Mouse (Mus musculus) ovary, postnatal 14 days (tissue): ENCODE measurements around the gene Crb2.

Source experiments
- DNase-seq: peaks from one replicate; pipeline ENCODE4 v3.0.0; 2022; ENCODE audit warnings: low spot score

Gene Crb2

DNA sequence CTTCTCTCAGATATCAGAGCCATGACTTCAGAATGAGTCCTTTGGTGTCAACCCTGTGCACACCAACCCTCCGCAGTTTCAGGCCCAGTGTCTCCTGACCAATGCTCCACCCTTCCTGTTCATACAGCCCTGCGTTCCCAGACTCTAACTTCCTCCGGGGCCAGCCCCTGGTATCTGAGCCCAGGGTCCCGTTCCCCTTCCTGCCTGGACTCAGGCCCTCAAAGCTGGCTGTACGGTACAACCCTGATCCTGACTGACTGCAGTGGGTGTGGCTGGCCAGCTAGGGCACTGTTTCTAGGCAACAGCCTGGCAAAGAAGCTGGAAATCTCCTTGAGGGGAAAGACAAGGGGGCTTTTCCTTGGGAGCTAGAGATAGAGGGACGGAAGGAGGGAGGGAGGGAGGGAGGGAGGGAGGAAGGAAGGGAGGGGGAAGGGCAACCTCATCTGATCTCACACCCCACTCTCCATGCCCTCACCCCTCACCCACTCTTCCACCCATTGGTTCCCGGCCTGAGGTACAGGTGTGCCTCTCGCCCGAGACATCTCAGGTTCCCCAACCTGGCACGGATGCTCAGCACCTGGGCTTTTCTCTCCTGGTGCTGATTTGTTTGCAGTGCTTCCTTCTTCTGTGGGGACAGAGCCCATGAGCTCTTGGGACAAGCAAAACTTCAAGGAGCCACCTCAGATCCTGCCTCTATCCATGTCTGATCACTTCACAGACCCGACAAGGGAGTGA lies 9.9 kb upstream of the Crb2 start:
- DNase-seq, result no peak

DNA sequence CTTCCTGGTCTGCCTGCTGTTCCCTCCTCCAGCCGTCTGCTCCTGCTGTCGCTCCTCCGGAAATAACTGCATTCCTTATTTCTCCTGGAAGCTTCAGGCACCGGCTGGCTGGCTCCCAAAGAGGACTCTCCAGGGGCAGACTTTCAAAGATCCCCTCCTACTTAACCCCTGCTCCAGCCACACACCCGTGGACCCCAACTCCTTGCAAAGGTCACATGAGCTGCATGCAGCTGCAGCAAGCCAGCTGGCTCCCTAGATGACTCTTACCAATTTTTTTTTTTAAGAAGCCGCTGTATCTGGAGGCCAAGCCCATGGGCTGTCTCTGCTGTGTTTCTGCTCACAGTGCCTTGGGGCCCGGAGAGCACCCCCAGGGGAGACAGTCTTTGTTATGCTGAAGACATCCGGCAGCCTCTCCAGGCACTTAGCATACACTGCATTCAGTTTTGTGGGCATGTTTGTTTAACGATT lies 8.9 kb upstream of the Crb2 start:
- DNase-seq, result peak; percentile 49

DNA sequence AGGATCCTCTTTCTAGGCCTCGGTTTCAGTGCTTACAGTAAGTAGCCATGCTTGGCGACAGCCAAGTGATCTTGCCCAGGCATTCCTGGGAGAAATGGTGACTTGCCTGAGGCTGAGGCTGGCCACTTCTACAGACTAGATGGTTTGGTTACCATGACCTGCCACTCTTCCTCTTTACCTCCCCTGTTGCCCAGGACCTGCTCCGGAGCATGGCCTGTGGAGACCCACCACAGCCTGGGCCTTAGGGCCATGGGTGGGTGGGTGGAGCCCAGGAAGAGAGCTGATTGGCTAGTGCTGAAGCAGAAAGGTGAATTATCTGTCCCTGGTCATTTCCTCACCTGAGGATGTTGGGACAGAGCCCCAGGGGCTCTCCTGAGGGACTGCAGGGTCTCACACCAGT lies 8.3 kb upstream of the Crb2 start:
- DNase-seq, result no peak

DNA sequence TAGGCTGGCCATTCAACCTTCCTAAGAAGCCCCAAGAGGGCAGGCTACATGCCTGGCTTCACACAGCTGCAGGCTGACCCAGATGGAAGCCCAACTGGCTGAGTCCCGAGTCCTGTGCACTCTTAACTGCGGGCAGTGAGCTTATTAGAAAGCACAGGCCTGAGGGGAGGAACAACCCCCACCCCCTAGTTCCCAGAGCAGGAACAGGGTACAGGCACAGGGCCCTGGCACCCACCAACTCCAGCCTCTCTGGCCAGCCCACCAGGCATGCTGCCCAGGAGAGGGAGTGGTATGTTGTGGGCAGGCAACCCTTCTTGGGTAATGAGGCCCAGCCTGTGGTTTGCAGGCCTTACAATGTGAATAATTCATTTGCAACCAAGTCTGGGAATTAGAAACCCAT lies 7.1 kb upstream of the Crb2 start:
- peak; percentile 44 for DNase-seq

DNA sequence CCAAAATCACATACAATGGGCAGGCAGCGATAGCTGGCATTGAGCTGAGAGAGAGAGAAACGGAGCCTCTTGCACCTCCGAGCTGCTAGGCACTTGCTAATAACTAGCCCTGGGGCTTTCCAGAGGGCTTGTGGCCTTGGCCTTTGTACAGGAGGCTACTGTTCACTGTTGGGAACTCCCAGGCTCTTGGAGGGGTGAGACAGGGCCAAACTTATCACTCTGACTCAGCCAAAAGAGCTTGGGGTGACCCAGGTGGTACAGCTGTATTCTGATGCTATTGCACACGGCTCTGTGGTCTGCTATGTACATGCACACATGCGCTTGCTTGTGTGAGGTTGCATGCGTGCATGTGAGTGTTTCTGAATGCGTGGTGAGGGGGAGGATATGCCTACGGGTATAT lies 6.3 kb upstream of the Crb2 start:
- DNase-seq, result no peak

DNA sequence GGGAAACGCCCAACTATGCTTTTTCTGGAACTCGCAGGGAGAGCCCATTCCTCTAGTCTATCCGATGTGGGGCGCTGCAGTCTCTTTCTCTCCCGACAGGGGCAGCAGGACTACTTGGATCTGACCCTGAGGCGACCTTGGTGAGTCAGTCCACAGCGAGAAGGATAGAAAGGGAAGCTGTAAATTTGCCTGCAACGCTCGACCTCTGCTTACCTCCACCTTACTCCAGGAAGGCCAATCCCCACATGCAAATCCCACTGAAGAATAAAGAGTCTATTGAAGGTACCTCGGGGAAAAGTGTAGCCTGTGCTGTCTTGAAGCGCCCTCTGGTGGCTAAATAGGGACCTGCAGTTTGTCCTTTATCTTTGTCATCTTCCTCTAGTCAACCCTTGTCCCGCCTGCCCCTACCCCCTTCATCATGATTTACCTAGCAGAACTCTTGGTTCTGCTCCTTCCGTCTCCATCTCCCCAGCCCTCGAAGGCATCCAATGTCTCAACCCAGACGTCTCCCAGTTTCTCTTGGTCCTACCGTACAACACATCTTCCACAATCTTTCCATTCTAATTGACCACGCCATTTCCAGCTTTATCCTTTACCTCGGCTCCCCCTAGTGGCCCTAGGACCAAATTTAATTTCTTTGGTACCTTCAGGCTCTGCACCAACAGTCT lies 4.3 kb upstream of the Crb2 start:
- peak; percentile 85 for DNase-seq

DNA sequence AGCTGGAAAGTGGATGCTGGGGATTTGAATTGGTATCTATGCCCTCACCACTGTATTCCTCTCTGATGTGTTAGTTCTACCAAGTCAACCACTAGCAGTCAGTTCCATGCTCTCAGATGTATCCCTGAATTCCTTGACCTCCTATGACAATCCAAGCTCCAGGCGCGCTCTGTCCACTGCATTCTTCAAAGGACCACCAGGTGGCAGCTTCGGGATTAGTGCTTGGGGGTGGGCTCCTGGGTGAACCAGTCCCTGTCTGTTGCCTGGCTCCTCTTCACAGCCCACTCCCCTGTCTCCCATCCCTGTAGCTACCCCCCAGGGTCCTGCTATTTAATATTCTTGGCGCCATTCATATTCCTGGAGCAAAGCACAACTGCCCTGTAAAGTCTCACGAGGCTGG lies 1.5 kb upstream of the Crb2 start:
- DNase-seq, result peak; percentile 58

DNA sequence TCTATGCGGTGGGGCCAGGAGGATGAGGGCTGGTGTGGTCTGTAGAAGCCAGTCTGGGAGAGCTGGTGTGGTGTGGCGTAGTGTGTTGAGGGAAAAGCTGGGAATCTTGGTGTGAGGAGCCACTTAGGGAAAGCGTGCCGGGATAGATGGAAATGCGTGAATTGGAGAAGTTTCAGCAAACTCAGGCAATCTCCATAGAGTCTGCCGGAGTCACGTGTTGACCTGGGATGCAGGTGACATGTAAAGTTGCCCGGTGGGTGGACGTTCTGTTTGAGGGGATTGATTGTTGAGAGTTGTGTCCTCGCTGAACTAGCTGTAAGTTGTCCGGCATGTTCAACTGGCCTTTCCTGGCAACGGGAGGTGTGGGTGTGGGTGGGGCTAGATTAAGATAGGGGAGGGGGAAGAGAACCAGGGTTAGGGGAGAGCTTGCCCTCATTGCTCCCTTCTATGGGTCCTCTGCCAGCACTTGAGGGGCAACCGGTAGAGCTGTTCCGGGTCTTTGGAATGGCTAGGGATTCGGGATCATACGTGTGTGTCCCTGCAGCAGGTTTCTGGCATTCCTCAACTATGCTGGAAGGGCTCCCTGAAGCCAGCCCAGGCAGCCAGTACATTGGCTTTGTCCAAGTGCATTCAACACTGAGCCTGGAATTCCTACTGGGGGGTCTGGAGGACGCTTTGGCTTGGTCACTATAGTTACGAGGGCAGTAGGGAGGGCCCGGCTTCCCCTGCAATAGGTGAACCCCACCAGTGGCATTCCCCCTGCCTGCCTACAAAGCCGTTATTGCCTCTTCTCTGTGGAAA lies 762 bp downstream of the Crb2 start:
- DNase-seq, result no peak

DNA sequence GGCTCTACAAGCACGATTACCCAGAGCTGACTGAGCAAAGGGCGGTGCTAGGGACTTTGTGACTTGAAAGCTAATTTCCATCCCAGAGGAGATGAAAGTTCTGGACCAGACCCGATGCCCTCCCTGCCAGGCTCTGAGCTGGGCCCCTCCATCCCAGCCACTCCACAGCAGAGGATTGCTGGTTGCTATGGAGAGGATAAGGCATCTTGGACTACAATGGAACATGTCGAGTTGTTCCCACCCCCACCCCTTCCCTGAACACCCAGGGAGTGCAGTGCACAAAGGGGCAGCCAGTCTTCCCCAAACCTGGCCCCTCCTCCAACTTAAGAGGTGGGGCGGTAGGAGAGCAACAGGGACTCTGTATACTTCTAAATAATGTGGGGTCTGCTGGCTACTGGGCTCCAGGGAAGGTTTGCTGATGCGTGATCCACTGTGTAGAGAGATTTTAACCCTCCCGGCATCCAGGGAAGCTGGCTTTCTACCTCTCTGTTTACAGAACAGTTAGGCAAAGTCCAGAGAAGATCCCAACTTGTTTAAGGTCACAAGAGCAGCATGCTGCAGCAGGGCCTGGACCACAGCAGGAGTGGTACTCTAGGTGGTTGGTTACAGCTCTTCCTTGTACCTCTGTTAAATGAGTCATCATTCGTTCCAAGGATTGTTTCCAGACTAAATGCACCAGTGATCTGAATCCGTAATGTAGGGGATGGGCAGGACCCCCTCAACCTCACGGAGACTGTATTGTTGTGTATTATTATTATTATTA lies 2.1 kb downstream of the Crb2 start:
- no peak for DNase-seq

DNA sequence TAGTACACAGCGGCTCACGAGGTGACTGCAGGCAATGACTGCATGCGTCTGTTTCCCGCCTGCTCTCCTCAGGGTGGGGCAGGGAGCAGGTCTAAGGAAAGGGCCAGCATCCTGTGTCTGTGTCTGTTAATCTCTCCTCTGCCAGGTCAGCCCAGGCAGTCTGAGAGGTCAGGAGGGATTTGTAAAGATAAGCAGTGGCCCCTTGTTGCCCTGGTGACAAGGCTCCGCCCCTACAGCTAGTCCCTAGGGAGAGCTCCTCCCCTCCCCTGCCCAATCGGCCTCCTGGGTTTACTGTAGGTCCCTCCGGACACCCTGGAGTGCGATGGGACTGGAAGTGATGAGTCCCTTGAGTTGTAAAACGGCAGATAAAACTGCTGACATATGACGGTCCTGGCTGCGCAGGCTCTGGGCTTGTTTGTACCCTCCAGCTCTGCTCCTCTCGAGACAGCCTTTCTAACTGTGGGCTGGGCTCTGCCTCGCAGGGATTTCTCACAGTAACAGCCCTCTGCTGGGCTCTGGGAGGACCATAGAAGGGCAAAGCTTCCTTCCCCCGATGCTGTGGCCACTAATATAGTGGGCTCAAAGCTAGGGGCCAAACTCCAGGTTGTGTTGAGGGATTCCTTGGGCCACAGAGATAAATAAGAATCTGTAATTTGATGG lies 4.4 kb downstream of the Crb2 start:
- peak; percentile 42 for DNase-seq

DNA sequence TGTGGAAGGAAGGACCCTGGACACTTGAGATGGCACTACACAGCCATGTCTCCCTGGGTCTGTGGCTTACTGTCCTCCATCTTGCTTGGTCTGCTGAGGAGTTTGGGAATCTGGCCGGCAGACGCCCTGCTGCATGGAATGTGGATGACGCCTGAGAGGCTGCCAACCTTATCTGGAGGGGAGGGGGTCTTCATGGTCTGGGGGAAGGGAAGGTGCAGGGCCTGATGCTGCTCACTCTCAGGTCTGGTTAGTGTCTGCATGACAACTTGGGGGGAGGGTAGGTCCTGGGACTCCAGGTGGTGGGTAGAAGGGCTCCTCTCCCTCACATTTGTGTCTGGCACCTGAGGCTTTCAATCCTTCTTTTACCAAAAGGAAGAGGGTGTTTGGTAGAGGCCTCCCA lies 5.4 kb downstream of the Crb2 start:
- DNase-seq, result no peak

DNA sequence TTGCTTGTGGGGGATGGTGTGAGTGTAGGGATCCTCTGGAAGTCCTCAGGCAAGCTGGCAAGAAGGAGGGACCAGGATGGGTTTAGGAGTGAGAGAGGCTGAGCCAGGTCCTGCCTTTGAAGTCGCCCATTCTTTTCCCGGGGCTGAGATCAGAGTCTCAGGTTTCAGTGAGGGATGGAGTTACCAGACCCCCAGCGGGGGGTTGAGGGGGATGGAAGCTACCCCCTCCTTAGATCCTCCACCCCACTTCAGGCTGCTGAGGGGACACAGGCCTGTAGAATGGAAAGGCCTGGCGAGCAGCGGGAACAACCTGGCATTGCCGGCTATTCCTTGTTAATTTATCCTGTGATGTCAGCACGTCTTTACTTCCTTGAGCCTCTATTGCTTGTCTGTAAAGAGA lies 6.0 kb downstream of the Crb2 start:
- no peak for DNase-seq

DNA sequence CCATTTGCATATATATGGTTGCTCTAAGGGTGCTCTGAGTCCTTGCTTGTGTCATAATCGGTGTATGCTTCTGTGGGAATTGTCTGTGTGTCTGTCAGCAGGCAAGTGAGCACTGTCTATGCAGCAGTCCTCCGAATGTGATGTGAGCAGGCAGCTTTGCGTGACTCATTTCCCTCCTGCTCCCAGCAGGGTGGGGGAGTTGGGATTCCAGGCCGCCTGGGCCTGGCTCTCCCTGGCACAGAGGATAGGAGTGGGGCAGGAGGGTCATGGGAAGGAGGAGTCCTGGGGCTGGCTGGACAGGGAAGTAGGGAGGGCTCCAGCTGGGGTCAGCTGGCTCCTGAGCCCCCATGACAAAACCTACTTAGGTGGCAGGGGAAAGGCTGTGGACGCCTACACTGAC lies 8.4 kb downstream of the Crb2 start:
- DNase-seq, result no peak

DNA sequence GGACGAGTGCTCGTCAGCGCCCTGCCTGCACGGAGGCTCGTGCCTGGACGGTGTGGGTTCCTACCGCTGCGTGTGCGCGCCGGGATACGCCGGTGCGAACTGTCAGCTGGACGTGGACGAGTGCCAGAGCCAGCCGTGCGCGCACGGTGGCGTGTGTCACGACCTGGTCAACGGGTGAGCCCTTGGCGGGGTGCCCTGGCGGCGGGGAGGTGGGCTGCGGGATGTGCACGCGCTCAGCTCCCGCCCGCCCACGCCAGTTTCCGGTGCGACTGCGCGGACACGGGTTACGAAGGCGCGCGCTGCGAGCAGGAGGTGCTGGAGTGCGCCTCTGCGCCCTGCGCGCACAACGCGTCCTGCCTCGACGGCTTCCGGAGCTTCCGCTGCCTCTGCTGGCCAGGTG lies 10.4 kb downstream of the Crb2 start:
- no peak for DNase-seq

DNA sequence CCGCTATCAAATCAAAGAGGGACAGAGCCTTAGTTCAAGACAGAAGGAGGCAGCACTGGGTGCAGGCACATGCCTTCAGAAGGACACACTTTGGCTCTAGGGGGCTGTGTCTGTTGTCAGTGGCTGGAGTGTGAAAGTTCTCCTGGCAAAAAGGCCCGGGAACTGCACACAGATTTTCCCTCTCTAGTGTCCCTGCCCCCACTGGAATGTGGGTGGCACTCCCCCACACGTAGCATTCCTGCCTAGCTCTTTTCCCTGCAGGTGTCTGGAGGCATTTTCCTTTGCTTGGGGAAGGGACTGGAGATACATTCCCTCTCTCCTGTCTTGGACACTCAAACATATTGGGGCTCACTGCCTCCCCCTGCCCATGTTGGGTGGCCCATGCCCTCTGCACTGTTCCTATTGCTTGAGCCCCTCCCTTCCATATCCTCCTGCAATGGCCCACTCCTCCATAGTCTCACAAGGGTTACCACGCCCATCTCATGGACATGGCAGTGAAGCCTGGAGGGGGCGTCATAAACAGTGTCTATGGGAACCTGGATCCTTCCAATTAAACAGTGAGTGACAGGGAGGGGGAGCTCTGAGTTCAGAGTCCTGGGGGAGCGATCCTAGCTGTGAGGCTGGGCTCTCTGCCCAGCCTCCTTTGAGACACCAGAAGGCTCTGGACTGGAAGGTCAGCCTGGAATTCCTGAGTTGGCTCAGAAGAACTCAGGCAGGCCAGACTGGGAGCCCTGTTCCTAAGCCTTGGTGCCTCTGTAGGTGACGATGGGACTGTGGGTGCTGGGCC lies 12.3 kb downstream of the Crb2 start:
- no peak for DNase-seq

DNA sequence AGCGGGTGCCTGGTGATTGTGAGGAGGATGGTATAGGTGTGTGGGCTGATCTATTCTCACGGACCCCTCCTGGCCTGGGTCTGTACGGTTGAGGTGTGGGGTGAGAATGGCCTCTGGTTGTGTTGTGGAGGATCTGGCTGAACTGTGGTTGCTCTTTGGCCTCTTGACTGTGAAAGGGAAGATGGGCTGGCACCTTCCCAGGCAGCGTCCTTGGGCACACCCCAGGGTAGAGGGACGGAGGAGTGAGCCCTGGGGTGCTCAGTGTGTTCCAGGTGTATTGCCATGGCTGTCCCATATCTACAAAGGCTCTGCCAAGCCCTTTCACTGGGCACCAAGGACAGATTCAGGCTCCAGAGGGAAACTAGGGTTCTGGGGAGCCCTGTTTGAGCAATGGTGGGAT lies 13.0 kb downstream of the Crb2 start:
- no peak for DNase-seq

DNA sequence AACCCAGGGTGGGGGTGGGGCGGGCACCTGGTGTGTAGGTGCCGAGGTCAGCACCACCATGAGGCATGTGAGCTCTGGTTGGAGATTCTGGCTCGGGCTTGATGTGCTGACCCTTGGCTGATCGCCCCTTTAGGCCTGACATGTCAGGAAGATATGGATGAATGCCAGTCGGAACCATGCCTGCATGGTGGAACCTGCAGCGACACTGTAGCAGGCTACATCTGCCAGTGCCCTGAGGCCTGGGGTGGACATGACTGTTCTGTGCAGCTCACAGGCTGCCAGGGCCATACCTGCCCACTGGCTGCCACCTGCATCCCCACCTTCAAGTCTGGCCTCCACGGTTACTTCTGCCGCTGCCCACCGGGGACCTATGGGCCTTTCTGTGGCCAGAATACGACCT lies 13.9 kb downstream of the Crb2 start:
- no peak for DNase-seq

DNA sequence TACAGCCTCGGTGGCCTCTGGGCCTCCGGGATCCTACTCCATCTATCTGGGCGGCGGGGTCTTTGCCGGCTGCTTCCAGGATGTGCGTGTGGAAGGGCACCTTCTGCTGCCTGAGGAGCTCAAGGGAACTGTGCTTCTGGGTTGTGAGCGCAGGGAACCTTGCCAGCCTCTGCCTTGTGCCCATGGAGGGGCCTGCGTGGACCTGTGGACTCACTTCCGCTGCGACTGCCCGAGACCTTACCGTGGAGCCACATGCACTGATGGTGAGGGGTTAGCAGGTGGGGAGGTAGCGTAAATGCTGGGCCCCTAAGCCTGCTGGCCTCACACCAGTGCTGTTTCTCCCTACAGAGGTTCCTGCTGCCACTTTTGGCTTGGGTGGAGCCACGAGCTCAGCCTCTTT lies 14.7 kb downstream of the Crb2 start:
- DNase-seq, result no peak

DNA sequence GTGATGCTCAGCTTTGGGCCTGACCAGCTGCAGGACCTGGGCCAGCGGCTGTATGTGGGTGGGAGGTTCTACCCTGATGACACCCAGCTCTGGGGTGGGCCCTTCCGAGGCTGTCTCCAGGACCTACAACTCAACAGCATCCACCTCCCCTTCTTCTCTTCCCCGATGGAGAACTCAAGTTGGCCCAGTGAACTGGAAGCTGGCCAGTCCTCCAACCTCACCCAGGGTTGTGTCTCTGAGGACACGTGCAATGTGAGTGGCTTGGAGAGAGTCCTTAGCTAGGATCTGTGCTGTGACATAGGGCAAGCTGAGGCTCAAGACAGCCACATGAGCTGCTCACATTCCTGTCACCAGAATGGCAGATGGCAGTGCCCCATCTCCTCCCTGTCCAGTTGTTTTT lies 15.3 kb downstream of the Crb2 start:
- no peak for DNase-seq

DNA sequence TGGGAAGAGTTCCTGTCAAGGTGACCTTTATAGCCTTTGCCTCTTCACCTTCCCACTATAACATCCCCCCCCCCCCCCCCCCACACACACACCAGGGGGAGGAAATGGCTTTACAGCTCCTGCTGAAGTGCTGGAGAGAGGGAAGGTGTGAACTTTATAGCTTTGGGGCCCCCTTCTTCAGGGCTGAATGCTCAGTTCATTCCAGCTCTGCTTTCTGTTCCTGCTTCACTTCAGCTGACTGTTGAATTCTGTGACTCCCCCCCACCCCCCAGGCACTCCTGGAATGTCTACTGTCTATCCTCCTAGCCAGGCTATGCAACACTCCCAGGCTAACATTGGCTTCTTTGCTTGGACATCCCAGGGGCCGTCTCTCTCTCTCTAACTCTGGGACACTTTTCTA lies 20.0 kb downstream of the Crb2 start:
- no peak for DNase-seq

DNA sequence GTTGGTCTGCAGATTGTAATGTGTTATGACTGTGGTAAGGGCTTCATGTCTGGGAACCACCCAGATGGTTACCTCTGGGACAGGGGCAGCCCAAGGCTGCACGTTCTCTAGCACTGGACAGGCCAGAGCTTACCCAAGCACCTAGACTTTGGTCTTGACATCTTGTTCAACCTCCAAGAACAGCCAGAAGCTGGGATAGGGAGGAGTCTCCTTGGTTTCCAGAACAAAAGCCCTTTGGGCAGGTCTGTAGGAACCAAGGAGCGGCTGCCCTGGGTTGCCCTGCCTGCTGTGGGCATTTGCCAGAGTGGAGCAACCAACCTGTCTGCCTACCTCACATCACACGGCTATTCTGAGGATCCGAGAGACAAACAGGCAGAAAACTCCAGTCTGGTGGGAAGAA lies 21.0 kb downstream of the Crb2 start:
- DNase-seq, result no peak
